Mouse (Mus musculus) stomach, postnatal 0 days (tissue): ENCODE data around the gene 1700017B05Rik.

Experiments used
- CTCF ChIP-seq: IDR thresholded peaks from 2 replicates; pipeline ENCODE4 v1.5.1; 2016; ENCODE audit warnings: antibody characterized with exemption, low read depth, mild to moderate bottlenecking, moderate library complexity
- EP300 ChIP-seq: optimal IDR thresholded peaks from 2 replicates; pipeline ENCODE3; 2016; ENCODE audit warnings: antibody characterized with exemption

- TF ChIP-seq CTCF (no peak), EP300 (no peak)
Observed at GRCm38 (mm10) chr9:57248030-57248942, 14.1 kb downstream of the 1700017B05Rik start.
